Mouse (Mus musculus): ENCODE data around the gene Odf2l.

GRCm38 (mm10) chr3:145087857-145088598 lies 30.4 kb upstream of the Odf2l start:
- no peak for TF ChIP-seq ZNF384 (IDR thresholded peaks at IDR 0.05; ENCODE audit: low read depth, low read length)
- TF ChIP-seq HCFC1 (IDR thresholded peaks at IDR 0.05; ENCODE audit: borderline replicate concordance, insufficient read depth, low read length) = no peak
- TF ChIP-seq CHD2 (IDR thresholded peaks at IDR 0.05; ENCODE audit: low read depth, low read length) = no peak
- no peak for TF ChIP-seq ZC3H11A (IDR thresholded peaks at IDR 0.05; ENCODE audit: borderline replicate concordance, low read depth, low read length)
